Mouse (Mus musculus): ENCODE results near the gene Sh3bgrl3.

GRCm38 (mm10) chr4:134115215-134116144 is 13.1 kb downstream of the Sh3bgrl3 start:
- no peak for TF ChIP-seq MAZ (IDR thresholded peaks at IDR 0.05; ENCODE audit: low read depth, low read length)
- TF ChIP-seq CHD1 (IDR thresholded peaks at IDR 0.05; ENCODE audit: low read depth, low read length), result no peak
- no peak for TF ChIP-seq POLR2A (IDR thresholded peaks at IDR 0.05; ENCODE audit: low read depth, low read length)
- no peak for TF ChIP-seq E2F4 (IDR thresholded peaks at IDR 0.05; ENCODE audit: insufficient replicate concordance, low read depth, low read length)
- no peak for TF ChIP-seq MAFK (IDR thresholded peaks at IDR 0.05; ENCODE audit: insufficient replicate concordance, low read length)
- TF ChIP-seq SIN3A (IDR thresholded peaks at IDR 0.05; ENCODE audit: low read length), result no peak
- no peak for TF ChIP-seq UBTF (IDR thresholded peaks at IDR 0.05; ENCODE audit: low read depth, low read length)
- no peak for TF ChIP-seq USF2 (conservative IDR thresholded peaks at IDR 0.05; ENCODE audit: low read depth, low read length)

Data from CH12.LX (cell line).